Mouse (Mus musculus) cerebellum, postnatal 36 days (tissue): ENCODE data around the gene Rrp12.
"Not testable (repeated sequence)": the region's sequence is repeated elsewhere in the genome, so short reads cannot be mapped to it uniquely, and the experiment has no call there.

Experiments used
- DNase-seq, 2 experiments: peaks; one replicate each; pipeline ENCODE4 v3.0.0; 2021 to 2022; ENCODE audit warnings: mixed read lengths in 2 of 2

Rrp12 gene

DNA sequence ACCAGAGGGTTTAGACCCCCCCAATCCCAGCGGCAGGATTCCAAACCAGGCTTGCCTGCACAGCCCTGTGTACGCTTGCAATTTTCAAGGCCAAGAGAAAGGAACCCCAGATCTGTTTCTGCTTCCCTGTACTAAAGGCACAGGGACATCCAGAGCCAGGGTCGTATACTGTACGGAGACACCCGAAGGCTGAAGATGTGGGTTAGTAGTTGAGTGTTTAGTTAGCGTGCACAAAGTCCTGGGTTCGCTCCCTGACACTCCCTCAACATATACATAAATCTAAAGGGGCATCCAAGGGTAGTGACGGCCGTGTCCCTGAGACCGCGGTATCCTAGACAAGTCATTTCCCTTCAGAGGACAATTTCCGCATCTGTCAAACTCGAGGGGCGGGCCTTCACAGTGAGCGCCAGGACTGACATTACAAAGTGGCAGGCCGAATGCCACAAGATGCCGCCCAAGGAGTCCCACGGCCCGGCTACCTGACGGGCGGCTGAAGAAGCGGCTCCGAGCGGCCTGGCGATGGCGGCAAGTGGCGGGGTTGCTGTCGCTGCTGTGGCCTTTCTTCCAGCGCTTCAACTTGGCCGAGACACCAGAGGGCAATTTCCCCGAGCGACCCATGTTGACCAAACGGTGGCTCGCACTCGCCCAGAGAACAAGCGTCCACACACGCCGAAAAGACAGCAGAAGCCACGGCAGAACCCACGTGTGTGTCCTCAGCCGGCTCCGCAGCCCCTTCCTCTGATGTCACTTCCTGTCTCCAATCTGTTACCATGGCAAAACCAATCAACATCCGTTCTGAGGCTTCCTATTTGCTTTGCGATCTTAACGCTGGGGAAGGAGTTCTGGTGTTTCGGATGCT, at the start of gene Rrp12:
TSS of gene Rrp12 (minus strand) at position 714 of the 859 bp plus-strand sequence.
- DNase-seq = peak; percentile 72 to 80

DNA sequence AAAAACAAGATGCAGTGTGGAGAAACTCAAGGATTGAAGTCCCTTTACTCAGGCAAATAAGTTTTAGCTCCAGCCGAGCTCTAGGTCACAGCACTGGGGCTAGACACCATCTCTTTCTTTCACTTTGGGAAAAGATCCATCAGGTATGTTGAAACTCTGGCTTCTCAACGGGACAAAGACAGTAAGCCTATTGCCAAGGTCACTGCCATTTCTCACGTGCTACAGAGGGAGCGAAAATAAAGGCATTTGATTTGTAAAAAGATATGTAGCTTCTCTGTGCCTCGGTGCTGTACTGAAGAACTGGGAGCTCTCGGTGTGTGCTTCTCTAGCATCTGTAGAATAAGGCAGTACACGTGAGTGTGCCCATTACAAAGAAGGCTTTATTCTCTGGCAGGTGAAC, 47.9 kb upstream of the Rrp12 start:
- no peak for DNase-seq

DNA sequence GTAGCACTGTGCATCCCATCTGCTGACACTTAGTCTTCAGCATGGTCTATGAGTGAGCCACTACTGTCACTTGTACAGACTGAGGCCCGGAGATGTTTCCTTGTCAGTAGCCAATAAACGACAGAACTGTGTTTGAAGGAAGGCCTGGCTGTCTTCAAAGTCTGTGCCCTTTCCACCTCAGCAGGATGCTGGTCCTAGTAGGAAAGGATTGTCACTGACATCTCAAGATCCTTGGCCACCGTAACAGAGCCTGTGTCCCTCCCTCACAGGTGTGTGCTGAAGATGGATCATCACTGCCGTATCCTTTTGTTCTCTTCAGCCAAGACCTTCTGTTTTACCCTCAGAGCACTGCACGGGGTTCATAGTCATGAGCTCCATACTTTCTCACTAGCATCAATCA, 42.6 kb upstream of the Rrp12 start:
- no peak for DNase-seq

DNA sequence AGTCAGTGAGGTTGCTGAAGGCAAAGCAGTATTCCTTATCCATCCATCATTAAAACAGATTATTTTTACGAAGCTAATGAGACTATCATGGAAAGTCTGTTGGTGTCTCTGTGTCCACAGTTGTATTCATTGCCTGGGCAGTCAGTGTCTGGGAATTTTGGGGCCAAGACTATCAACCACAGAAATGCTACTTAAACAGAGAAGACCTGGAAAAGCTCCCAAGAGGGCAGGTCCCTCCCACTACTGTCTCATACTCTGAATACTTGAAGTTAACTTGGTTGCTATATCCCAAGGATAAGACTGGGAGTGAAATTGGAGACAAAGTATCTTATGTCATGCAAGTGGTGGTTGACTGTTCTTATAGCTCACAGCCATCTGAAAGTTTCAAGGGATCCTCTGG, 39.9 kb upstream of the Rrp12 start:
- no peak for DNase-seq

DNA sequence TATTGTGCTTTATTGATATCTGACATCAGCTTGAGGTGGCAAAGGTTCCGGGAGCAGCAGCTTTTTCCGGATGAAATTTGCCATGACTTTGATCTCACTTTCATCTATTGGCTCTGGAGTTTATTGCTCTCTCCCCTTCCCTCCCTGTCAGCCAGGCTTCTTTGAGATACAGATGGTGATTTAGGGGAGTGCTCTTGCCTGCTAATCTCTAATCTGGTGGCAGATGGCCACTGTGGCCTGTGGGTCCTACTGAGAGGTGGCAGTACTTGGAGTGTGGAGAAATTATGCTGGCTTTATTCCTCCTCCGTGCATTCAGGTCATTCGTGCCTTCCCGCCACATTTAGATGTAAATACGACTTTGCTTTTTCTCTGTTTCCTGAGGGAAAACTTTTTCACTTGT, 38.2 kb upstream of the Rrp12 start:
- no peak for DNase-seq

DNA sequence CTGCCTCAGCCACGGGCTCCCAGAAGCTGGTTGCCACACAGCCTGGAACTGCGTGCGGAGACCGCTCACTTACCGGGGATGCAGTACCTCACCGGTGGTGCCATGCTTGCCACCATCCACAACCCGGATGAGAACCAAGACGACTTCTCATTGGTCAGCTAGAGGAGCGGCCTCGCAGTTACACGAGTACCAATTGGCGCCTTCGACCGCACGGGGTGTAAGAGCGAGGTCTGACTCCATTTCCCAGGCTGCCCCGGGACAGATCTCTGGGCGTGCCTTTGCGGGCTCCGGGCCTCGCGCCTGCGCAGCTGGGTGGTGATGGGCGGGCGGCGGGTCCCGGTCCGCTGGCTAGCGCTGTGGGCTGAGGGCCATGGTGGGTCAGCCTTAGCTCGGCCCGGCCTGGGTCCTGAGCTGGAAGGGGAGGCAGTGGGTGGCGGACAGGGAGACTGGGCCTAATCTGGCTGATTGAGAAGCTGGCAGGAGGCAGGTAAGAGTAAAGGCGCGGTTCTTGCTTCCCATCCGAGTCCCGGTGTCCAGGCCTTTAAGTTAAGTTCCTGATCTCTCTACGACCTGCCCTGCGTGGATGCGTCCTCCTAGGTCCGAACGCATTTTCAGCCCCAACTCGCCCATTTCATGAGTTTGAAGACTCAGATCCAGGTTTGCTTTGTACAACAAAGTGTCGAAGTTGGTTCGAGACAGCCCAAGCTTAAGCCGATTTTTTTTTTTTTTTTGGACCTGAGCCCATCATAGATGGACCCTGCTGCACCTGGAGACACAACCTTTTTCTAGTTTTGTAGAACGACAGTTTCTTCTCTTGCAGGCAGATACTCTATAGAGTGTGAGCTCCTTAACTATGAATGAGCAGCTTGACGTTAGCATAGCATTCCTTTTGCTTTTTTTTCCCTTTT, 37.5 kb upstream of the Rrp12 start, which contains the start of the genes Exosc1 and Zdhhc16:
TSS of gene Exosc1 (minus strand) at position 245 of the 908 bp plus-strand sequence.
TSS of gene Zdhhc16 (plus strand) at position 302 of the 908 bp plus-strand sequence.
- peak; percentile 98 to 99 for DNase-seq

DNA sequence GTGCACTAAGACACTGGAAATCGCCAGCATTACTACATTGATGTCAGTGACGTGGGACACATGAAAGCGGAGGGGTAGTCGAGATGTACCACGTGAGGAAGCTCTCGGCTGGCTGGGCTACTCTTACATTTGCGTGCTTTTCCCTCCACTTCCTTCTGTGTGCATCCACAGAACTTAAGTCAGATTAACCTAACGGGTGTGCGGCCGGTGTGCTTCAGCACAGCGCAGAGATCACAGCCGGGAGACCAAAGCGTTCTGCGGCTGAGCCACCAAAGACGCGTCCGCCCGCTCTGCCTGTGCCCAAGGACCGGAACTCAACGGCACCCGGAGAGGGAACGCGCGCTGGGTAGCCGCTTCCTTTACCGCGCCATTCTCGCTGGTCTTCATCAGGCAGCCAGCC, 36.7 kb upstream of the Rrp12 start:
- no peak for DNase-seq

DNA sequence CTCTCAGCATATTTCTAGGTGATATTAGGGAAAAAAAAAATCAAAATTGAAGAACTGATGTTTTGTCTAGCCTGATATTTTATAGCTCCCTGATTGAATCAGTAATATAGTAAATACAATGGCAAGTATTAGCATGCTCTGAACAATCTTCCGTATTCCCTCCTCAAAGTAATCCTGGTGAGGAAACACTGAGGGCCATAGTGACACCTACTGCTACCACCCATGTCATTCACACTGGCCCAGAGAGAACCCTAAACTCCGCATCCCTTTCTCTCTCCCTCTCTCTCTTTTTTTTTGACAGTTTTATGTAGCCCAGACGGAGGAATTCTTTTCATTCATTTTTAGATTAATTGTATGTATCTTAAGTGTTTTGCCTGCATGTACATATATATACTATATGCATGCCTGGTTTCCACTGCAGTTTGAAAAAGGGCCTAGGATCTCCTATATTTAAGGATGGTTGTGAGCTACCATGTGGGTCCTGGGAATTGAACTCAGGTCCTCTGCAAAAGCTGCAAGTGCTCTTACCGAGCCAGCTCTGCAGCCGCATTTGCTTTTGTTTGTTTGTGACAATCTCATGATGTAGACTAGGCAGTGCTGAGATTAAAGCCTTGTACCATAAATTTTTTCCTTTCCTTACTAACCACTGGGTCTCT, 24.6 kb upstream of the Rrp12 start:
- no peak for DNase-seq

DNA sequence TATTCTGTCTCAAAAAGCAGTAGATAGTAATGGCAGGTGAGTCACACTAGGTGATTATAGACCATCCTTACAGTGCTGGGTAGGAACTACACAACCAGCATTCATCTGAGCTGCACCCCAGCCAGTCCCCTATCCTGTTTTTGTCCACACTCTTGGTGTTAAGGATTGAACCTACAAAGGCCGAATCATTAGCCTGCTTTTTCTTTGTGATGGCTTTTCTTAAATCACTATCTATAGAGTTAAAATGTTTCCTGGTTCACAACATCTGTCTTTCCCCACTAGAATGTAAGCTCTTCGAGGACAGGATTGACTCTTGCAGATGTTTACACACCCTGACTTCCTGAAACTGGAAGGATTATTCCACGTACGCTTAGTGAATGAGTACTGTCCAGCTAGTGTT, 23.5 kb upstream of the Rrp12 start:
- no peak for DNase-seq

DNA sequence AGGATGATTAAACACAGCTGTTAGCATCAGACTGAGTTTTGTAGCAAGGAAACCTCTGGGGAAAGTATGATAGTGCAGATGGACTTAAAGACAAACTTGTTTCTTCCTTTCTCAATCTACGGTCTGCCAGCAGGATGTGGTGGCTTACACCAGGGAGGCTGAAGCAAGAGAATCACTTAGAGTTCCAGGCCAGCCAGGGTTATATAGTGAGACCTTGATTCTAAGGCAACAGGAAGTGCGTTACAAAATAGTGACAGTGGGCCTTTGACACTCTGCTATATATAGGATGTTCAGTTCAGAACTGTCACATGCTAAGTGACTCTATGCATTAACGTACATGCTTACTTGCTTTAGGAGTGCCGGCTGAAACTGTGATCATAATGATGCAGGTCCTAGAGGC, 20.9 kb upstream of the Rrp12 start:
- DNase-seq = no peak

DNA sequence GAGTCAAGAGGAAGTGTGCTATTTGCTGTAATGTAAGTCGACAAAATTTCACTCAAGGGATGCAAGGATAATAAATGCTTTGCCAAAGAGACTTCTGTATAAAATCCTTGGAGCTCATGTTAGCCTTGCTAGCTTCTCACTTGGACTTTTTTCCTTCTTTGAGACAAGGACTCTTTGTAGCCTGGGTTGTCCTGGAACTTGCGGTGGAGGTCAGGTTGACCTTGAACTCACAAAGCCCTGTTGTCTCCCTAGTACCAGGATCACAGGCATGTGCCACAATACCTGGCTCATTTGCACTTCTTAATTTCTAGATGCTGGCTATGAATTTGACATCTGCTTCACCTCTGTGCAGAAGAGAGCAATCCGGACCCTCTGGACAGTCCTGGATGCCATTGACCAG, 19.3 kb upstream of the Rrp12 start:
- no peak for DNase-seq

DNA sequence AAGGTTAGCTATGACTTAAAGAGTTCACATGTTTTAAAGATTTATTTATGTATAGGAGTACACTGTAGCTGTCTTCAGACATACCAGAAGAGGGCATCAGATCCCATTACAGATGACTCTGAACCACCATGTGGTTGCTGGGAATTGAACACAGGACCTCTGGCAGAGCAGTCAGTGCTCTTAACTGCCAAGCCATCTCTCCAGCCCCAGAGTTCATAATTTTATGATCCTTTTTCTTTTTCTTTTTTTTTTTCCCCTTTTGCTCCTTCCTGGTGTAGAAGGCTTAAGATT, 18.6 kb upstream of the Rrp12 start:
- DNase-seq = not testable (repeated sequence)

DNA sequence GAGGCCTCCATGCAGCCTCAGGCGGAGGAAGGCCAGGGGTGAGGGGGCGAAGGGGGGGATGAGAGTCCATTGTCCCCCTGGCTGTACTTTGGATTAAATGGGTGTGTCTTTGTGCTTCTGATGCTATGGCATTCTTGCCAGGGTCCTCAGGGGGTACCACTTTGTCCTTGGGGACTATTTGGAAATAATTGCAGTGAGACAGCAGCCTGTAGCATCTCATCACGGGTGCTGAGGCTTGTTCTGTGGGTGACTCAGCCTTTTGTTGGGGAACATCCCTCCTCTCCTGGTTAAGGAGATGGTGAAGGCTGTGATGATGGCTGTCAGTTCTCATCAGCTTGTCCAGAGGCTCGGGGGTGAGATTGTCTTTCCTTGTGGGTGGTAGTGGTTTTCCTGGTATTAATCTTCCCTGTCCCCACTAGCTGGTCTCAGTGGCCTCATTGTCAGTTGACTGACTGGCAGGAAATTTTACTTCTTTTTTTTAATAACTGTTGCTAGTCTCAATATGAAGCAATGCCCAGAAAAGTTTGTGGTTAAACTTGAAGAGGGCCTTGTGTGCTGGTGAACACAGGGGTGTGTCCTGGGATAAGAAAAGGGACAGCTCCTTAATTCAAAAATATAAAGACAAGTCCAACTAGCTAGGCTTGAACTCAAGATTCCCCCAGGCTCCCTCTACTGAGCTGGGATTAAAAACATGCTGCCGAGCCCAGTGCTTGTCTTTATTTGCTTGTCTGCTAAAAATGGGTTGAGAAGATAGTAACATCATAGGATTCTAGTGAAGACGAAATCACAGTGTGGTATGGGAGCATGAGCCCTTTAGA, 18.0 kb upstream of the Rrp12 start:
- DNase-seq = no peak

DNA sequence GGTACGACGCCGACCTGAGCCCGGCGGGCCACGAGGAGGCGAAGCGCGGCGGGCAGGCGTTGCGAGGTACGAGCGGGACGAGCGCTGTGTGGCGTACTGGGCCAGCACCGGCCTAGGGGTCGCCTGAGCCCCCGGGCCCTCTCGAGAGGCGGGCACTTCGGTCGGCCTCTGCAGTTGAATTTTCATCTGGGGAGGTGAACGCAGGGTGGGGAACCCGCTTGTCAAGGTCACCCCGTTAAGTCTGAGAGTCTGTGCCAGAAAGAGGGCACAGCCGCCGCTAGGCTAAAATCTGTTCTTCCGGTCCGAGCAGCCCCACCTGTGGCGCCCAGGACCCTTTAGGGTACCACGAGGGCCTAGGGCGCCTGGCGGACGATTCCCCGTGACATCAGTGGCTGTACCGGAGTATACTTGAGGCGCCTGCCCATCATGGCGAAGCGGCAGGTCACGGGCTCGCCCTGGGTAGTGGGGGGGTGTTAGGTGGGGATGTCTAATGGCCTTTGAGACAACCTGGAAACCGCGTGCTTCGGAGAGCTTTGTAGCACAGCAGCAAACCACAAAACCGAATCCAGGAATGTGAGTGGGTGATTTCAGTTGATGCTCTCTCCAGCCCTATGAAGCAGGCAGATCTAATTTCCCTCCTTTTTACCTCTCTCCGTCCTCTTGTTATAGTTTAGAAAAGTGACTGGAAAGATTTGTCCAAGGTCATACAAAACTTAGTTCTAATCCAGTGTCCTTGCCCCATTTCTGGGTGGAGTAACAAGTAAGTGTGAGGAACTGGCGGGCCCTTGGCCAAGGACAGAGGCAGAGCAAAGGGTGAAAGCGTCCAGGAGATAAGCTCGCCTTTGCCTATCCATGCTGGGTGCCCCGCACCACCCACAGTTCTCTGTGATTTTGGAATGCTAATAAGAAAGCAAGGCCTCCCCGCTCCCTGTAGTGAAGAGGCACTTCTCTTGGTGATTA, 16.4 kb upstream of the Rrp12 start:
- peak; percentile 52 to 54 for DNase-seq

DNA sequence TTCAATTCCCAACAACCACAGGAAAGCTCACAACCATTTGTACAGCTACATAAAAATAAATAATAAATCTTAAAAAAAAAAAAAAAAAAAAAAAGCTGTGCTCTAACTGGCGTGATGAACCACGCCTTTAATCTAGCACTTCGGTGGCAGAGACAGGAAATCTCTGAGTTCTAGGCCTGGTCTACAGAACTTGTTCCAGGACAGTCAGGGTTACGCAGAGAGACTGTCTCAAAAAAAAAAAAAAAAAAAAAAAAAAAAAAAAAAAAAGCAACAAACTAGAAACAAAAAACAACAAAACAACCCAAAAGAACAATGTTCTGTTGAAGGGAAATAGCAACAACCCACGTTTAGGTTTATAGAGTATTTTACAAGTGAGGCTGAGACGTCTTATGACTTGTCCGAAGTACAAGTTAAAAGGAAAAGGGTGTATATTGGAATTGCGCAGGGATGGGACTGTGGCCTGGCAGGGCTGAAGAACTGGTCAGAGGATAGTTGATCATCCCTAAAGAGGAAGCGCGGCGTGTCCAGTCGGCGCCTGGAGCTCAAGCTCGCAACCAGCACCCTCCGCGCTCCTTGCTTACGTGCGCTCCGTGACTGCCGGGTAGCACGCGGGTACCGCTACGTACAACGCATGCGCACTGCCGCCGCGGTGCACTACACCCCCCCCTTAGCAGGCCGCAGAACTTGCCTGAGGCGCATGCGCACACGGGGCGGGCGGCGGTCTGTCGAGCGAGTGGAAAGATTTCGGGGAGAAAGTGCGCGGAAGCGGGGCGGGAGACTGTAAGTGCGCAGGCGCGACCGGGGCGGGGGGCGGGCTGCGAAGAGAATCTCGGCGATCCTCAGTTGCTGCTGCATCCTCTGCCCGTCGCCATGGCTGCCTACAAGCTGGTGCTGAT, 15.5 kb upstream of the Rrp12 start, which contains the start of gene Pgam1:
TSS of gene Pgam1 (plus strand) at position 746 of the 896 bp plus-strand sequence.
- DNase-seq = peak; percentile 95 to 98

DNA sequence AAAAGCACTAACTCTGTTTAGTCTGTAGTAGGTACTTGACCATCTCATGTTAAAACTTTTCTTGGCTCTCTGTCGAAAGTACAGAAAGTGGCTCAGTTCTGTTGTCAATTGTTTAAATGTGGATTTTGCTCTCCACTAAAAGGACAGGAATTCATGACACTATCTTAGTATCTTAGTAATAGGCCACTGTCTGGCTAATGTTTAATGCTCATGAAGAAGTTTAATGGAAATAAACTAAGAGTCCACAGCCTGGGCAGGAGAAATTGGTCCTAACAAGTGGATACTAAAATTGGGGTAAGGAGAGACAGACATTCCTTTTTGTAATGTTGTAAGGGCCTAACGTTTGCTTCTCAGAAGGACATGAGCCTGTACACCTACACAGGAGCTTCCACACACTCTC, 14.4 kb upstream of the Rrp12 start:
- no peak for DNase-seq

DNA sequence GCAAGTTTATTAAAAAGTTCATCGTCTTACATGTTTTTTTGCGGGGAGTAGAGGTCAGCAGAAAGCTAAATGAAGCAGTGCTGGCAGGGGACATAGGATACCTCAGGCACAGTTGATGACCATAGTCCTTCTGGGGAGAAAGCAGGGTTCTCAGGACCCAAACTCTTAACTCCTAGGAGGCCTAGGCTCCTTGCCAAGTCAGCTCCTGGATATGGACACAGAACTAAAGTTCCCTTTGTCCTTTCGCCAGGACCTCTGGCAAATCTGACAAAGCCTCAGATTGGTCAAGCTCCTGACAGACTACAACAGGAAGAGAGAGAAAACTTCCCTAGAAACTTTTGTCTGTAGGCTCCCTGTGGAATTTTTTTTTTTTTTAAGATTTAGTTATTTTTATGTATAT, 12.8 kb upstream of the Rrp12 start:
- DNase-seq = no peak

DNA sequence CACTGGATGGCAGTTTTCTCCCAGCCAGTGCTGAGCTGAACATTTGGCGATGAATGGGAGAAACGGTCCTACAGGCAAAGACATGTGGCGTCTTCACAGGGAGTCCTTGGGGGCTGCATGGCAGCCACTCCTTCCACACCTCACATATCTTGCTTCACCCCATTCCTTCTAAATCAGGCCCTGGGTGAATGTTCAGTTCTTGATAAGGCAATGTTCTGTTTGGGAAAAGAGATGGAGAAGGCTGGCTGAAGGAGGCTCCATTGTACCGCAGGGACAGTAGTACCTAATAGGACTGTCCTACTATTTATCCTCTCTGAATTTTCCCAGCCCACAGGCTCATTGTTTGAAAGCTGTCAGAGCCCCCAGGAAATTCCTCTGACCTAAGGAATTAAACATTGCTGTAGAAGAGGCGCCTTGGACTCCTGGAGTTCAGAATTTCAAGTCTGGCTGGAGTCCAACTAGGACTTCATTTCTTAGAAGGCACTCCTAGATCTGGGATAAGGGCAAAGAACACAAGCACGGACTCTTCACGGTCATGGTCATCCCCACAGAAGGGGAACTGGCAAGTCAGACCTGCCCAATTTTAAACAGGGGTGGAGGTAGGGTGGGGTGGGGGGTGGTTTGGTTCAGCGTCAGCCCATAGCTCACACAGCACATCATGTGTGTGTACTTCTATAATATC, 11.2 kb upstream of the Rrp12 start:
- no peak for DNase-seq

DNA sequence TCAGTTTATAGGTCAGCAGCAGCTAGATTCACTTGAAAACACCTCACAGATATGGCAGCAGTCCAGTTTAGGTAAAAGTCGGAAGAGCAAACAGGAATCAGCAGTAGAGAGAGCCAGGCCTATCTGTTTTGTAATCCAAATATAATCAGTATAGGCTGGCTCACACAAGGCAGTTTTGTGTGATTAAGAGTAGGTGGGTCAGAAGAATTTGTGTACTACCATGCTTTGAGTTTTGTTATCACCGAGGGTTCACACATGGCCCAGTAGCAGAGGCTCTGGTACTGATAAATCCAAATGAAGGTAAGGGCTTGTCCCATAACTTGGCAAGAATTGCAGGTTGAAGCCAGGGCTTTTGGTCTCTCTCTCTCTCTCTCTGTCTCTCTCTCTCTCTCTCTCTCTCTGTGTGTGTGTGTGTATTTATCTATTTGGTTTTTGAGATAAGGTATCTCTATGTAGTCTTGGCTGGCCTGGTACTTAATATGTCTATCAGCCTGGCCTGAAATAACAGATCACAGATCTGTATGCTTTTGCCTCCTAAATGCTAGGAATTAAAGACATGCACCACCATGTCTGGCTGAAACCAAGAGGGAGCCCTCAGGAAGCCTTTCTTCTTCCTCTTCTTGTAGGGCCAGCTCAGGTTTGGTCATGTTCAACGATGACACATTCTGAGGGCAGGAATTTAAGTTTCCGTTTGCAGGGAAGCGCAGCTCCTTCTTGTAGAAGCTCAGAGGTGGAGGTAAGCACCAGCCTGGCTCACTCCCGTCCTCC, 10.5 kb upstream of the Rrp12 start:
- DNase-seq = no peak
